Mouse (Mus musculus) lung, postnatal 4 days (tissue): ENCODE results near the gene Srrm1.
"Not testable (repeated sequence)": the region's sequence is repeated elsewhere in the genome, so short reads cannot be mapped to it uniquely, and the experiment has no call there.

Experiments used
- DNase-seq, 2 experiments: peaks; one replicate each; pipeline ENCODE4 v3.0.0; 2021

The Srrm1 gene

DNA sequence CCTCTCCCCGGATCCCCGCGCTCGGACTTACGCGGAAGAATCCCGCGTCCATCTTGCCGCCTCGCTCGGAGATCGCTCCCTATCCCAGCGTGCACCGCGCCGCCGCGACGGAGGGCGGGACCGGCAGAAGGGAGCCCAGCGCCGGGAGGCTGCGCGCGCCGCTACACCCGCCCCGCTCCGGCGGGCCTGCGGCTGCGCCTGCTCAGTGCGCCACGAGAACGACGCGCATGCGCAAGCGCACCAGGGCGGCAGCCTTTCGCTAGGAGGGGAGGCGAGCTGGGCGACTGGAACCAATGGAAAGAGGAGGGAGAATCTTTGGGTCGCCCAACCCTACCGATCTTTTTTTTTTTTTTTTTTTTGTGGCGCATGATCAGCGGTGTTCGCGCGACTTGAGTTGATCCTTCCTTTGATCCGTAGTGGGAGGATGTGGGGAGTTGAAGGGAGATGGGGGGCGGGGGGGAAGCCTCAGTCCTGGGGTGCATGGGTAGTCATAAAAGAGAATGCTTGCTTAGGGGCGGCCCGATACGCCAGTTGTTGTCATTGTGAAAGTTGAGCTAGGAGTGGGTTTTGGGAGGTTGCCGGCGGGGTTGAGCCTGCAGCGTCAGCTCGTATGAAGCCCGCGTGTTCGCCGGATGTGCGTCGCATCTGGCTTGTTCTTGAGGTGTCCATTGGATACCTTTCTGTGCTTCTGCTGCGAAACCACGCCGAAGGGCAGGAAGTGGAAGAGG, at the start of gene Srrm1:
TSS of gene Srrm1 (minus strand) at position 256 of the 728 bp plus-strand sequence.
- DNase-seq, result peak; percentile 99 to 100

DNA sequence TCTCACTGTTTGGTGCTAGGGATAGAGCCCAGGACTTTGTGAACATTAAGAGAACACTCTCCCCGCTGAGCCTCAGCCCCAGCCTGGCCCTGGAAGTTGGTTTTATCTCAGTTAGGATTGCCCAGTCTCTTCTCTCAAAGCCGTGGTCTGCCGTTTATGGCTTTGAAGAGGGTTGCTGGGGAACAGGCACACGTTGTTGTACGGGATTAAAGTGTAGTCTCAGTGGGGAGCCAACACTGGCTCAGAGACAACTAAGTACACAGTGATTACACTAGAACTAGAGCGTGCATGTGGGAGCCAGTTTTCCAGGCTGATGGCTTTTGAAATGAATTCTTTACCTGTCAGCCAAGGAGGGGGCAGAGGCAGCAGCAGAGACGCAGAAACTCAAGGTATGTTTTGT, 48.8 kb upstream of the Srrm1 start:
- no peak for DNase-seq

DNA sequence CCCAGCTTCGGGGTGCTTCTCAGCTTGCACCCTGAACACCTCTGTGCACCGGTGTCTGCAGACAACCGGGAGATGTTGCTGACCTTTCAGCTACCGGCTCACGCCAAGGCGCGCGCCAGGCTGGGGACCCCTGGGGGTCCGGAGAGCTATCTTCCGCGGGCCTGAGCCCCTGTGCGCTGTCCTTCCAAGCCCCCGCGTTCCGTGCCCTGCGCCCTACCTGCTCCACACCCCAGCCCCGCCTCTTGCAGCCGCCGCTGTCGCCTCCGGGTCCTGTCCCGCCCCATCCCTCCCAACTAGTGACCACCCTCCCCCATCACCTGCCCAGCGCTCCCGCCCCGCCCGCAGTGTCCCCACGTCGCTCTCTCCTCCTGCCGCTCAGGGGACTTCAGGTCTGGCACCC, 44.9 kb upstream of the Srrm1 start, which contains the start of gene Ncmap:
TSS of gene Ncmap (minus strand) at position 237 of the 400 bp plus-strand sequence.
- no peak for DNase-seq

DNA sequence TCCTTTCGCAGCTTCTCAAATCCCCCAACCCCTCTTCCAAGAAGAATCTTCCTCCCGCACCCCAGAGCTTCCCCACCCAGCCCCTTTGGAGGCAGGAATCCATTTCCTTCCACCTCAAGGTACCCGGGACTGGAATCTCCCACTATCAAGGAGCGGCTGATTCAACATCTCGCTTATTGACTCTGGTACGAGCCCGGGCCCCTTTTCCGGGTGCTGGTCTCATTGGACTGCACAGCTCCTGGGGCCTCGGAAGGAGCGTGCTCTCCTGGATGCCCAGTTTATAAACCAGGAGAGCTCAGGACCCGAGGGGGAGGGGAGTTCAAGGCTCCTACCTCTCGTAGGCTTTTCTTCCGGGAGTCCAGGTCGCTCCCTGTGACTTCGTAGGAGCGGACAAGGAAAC, 44.4 kb upstream of the Srrm1 start:
- DNase-seq, result no peak

DNA sequence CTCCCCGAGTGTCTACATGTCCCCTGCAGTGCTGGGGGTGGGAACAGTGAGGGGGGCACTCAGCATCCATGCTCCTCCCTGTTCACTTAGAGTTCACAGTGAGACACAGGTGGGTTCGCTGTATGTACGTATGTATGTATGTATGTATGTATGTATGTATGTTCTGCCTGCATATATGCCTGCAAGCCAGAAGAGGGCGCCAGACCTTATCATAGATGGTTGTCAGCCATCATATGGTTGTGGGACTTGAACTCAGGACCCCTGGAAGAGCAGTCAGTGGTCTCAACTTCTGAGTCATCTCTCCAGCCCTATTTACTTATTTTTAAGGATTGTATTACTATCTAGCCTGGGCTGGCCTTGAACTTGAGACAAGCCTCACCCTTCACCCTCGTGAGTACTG, 43.2 kb upstream of the Srrm1 start:
- no peak for DNase-seq

DNA sequence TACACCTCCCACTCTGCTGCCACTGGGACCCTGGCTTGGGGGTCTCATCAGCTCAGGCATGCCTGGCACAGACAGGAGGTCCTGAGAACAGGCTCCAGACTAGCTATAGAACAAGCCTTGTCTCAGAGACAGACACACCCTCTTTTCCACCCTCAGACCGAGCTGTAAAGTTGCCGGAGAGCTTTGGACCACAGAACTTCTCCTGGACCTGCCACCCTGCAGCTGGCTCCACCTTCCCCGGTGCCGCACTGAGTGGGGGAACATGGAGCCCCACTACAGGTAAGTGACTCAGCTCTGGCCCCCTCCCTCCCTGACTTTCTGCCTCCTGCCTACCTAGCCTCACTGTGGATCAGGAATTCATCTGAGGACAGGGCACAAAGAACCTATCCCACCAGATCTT, 42.3 kb upstream of the Srrm1 start:
- DNase-seq, result no peak

DNA sequence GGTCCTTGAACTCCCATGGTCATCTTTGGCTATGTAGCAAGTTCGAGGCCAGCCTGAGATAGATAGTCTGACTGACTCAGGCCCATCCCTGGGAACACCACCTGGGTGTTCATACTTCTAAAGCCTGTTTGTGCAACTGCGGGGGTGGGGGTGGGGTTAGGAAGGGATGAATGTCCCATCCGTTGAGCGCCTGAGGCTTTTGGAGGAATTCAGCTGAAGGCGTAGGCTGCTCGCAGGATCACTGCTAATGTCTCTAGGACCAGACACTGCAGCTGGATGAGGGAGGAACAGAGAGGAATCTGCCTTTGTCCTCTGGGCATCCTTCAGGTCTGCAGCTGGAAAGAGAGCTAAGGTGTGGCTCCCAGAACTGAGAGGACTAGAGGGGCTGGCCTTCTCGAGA, 41.5 kb upstream of the Srrm1 start:
- DNase-seq, result no peak

DNA sequence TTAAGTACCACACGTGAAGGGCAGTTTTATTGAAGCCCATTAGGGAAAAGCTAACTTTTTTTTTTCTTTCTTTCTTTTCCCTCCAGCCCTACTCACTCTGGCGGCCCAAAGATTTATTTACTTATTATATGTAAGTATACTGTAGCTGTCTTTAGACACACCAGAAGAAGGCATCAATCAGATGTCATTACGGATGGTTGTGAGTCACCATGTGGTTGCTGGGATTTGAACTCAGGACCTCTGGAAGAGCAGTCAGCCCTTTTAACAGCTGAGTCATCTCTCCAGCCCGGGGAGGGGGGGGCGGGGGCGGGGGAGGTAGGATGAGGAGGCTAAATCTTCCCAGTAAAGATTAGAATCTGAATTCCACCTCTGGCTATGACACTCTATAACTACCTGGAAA, 40.3 kb upstream of the Srrm1 start:
- DNase-seq, result no peak

DNA sequence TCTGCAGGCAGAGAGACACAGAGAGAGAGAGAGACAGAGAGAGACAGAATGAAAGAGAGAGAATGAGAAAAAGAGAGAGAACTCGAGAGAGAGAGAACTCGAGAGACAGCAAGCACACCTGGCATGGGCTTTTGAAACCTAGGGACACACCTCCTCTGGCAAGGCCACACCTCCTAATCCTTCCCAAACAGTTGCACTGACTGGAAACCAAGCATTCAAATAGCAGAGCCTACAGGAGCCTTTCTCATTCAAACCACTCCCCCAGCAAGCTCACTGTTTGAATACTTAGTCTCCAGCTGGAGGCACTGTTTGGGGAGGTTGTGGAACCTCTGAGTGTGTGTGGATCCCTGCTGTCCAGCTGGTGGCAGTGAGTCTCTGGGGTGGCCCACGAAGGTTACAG, 39.7 kb upstream of the Srrm1 start:
- DNase-seq, result no peak

DNA sequence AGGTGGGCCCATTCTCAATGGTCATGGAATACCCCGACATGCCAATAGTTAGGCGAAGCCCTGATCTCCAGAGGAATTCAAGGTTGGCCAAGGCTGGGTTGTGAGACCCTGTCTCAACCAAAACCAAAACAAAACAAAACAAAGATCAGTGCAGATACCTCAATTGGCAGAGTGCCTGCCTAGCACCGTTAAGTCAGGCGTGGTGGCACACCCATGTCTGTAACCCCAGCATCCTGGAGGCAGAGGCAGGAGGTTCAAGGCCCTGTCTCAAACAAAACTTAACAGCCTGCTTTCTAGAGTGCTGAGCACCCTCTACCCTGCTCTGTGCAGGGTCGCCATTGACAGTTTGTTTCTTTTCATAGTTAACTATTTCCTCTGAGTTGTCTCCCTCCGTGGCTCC, 37.9 kb upstream of the Srrm1 start:
- no peak for DNase-seq

DNA sequence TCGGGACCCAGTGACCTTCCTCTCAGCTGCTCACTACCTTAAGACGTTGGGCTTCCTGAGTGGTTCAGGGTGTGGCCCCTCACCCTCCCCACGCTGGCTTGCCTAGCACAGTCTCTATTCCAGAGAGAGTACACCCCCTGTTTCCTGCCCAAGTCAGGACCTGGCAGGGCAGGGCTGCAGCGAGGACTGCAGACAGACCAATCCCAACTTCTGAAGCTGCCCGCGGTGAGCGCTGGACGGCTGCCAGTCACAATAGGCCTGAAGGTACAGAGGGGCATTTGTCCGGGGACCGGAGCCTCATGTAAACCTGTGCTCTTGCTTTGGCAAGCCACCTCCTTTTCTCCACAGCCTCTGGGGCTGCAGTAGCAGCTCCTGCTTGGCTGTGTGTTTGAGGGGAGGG, 32.5 kb upstream of the Srrm1 start:
- peak; percentile 25 to 47 for DNase-seq

DNA sequence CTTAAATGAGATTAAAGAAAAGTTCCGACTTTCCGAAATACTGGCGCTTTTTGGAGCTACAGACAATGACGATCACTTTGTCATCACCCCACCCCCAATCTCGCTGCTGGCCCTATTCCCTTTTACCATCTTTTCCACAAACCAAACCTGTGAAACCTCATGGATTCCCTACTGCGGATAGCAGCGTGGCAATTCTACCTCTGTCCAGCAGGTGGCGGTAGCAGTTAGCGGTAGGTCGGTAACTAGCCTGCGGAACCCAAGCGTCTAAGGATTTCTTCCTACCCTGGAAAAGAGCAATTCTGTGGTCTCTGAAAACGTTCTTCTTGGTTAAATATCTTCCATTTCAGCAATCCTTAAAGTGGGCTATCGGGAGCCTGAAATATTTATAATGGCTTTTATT, 29.2 kb upstream of the Srrm1 start:
- peak; percentile 65 to 79 for DNase-seq

DNA sequence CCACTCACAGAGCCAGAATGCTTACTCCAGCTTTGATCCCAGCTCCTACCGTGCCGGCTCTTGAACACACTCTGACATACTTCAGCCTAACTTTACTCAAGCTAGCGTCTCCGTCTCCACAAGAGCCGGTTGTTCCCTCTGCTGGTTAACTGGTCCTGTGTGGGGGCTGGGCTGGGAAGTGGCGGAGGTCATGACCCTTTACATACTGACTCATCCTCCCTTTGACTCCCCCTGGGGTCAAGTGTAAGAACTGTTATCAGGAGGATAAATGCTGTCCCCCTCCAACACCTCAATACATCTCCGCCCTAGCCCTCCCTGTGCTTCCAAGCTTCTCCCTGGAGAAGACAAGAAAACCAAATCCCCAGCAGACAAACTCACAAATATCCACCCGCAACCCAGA, 28.2 kb upstream of the Srrm1 start:
- DNase-seq, result no peak

DNA sequence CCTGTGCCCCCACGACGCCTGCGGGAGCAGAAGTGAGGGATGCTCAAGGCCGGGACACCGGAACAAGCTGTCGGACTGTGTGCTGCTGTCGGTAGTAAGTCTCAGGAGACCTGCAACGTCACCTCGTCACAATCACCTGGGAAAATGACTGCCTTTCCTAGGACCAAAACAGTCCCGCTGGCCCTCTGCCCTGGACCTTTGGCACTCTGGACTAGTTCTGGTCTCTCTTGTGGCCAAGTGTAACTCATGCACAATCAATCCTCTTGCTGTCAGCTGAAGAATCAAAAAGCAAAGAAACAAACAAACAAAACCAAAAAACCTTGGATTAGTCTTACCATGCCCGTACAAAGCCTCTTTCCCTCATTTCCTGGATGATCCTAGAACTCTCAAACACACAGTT, 24.1 kb upstream of the Srrm1 start:
- DNase-seq, result no peak

DNA sequence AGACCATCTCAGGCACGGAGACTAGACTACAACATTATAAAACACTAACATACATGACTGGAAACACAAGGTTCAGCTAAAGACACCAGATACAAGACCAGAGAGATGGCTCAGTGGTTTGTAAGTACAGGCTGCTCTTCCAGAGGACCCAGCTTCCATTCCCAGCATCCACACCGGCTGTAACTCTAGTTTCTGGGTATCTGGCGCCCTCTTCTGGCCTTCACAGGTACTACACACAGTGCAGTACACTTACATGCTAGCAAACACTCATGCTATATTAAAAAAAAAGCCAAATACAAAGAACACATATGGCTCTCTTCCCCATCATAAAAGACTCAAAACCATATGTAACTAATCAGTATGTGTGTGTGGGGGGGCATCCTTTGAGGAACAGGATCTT, 22.3 kb upstream of the Srrm1 start:
- DNase-seq, result no peak

DNA sequence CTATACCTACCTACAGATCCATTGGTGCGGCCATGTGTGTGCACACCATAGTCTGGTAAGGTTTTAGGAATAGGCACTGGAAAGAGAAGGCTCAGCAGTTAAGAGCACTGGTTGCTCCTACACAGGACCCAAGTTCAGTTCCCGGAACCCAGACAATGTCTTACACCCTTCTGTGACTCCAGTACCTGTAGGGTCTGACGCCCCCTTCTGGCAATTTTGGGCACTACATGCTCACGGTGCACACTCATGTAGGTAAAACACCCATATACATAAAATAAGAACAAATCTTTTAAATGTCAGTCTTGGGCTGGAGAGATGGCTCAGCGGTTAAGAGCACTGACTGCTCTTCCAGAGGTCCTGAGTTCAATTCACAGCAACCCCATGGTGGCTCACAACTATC, 20.2 kb upstream of the Srrm1 start:
- no peak for DNase-seq

DNA sequence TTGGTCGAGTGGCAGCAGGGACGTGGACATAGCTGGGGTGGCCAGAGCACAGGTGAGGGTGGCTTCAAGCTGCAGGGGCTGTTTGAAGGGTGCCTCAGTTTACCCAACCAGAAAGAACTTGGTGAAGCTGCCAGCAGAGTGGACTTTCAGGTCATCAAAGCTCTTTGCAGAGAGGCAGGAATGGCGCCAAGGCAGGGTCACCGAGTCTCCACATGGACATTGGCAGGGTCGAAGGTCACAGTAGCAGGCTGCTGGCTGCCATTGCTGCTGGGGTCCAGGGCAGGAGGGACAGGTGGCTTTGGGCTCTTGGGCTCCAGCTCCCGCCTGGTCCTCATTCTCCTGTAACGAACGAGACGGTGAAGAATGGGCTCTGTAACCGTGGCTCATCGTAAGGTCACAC, 17.3 kb upstream of the Srrm1 start:
- no peak for DNase-seq

DNA sequence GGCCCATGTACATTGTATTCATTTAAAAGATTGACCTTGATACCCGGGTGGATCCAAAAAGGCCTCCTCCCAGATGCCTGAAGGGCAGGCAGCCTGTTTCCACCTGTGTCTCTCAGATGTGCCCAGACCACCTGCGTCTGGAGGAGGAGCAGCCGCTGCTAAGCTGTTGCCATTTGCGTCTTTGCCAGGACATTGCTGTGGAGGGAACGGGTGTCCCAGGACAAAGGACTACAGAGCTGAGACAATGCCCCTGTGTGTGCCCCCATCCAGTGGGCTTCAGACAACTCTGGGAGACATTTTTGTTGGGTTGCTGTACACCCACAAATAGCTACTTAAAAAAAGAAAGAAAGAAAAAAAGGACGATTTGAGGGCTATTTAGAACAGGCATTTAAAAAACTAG, 9.7 kb upstream of the Srrm1 start:
- DNase-seq, result no peak

DNA sequence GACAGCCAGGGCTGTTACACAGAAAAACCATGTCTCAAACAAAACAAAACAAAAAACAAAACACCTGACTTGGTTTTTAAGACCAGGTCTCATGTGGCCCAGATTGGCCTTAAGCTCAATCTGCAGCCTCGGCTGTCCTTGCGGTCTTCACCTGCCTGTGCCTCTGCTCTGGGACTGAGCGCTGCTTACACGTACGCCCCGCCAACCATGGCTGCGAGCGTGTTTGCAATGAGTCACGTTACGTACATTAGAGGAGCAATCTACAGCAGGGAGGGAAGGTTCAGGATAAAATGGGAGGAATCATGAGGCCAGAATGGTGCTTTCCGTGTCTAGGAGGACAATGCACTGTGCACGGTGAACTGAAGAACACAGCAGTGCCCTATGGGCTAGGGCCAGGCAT, 8.6 kb upstream of the Srrm1 start:
- DNase-seq, result no peak

DNA sequence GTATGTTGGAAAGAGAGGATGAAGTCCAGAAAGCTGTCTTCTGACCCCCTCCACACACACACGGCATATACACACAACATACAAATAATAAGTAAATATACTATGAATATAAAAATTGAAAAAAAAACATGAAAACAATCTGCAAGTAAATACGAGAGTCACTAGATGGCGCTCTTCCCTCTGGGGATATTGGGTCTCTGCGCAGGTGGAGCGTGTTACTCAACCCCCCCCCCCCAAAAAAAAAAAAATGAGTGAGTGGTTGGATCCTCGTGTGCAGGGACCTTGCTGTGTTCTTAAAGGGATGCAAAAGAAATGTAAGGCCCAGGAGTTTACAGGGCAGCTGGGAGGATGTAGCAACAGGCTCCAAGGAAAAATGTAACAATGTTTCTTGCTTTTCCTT, 5.6 kb upstream of the Srrm1 start:
- peak in 1 of 2 experiments; percentile 25 for DNase-seq

DNA sequence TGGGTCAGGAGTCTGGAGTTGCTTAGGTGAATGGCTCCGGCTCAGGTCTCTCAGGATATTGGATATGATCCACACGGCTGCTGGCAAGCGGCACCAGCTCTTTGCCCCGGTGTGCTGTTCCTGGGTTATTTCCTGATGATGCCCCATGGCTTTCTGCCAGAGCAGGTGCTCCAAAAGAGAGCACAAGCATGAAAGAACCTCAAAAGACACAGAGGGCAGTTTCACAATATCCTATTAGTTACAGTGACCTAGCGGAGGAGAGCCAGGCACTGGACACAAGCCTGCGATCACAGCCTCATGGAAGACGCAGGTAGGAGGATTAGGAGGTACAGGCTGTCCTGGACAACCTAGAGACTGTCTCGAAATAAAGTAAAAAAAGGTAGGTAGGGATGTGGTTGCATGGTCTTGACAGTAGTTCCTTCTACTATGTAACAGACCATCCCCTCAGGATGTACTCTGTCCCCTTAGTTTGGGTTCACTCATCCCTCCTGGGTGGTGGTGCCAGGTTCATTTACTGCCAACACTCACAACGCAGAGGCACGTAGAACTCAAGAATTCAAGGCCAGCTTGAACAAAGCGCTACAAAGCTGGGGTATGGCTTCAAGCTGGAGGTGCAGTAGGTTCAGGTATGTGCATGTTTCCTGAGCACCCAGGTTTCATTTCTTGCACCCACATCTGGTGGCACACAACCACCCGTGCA, 4.2 kb upstream of the Srrm1 start:
- DNase-seq, result peak; percentile 21 to 50

DNA sequence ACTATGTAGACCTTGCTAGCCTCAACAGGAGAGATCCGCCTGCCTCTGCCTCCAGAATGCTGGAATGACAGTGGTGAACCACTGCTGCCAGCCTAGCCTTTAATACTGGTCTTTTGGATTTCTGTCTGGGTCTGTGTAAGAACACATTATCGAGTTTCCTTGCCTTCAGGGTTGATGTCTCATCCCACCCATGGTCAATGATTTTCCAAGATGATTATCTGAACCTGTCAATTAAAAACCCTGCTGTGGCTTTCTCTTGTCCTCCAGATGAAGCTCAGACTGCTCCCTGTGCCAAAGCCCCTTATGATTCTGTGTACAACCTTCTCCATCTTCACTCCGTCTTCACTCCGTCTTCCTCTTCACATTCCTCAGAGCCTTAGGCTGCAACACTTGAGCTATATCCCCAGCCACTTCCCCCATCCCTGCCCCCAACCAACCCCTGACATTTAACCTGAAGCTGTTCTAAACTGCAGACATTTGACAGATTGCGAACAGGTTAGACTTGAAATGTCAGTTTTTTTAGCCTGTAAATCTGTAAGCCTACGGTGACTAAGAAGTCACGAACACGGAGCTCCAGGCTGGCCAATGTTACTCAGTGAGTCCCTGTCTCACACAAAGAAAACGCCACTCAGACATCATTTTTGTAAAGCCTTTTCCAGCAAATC, 2.9 kb upstream of the Srrm1 start:
- no peak for DNase-seq

DNA sequence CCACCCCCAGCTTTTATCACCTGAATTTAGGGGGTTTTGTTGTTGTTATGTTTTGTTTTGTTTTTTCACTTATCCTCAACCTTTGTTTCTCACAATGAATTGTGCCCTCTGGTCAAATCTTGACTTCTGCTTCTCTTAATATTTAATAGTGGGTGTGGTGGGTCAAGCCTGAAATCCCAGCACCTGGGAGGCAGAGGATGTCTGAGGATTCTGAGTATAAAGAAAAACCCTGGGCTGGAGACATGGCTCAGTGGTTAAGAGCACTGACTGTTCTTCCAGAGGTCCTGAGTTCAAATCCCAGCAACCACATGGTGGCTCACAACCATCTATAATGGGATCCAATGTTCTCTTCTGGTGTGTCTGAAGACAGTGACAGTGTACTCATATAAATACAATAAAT, 1.6 kb upstream of the Srrm1 start:
- not testable (repeated sequence) for DNase-seq

DNA sequence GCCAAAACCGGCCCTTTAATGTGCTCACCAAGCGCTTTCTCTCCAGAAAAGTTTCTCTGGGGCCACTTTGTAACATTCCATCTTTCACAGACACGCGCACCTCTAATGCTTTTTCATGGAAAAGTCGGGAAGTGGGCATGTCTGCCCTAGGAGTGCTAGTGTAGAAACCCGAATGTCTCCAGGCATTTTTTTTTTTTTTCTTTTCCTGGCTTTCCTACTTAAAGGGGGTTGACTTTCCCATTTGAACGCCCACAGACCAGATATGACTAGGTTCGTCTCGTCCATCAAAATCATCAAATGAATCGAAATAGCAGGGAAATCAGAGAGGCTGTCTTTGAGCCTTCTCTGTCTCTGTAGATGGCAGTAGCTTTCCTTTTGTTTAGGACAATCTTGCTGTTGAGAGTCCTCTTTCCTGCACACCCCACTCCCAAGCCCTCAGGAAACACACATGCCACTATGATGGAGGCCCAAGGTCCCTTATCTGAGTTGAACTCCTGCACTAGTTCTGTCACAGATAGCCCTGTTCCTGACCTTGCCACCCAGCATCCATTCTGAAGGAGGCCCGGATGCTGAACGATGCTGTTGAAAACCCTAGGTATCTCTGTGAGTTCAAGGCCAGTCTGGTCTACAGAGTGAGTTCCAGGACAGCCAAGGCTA, 801 bp upstream of the Srrm1 start:
- DNase-seq, result peak in 1 of 2 experiments; percentile 19
